Mouse (Mus musculus): ENCODE results near the gene 1700003E16Rik. TPM values are rescaled to one million over a fixed set of nuclear protein-coding genes. Genes with fewer than 3 reads are reported as not detected.
A peak's percentile ranks its signal among the peaks of the same experiment; 100 is the strongest.

Gene 1700003E16Rik
- total RNA-seq (2021): under 1 TPM; 0.40 to 0.53 TPM
- long read RNA-seq, experiment 1: 0 reads
- long read RNA-seq, experiment 2, partial matches to known transcripts: 0 of 2 reads
- long read RNA-seq, experiment 2, other reads (novel, unspliced or antisense): 2 of 2 reads

DNA sequence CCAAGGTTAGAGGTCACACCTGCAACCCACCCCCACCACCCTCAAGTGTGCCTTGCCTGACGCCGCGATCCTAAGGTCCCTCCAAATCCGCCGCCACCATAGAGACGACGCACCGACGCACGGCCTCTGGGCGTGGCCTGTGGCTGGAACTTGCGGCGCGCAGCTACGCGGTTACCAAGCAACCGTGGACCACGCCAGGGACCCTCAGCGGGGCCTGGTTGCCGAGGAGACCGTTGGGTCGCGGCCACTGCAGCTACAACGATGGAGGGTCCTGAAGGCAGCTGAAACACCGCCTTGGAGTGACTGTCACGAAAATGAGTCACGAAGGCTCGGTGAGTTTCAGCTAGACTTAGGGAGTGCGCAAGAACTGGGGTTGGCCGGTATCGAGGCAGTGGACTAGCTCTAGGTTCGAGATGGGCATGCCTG, at the start of gene 1700003E16Rik, which contains the start of gene Wdr54:
Gene 1700003E16Rik (plus strand): TSS at position 146 of the 426 bp plus-strand sequence.
Gene Wdr54 (minus strand): TSS at position 139 of the 426 bp plus-strand sequence.
- no peak for DNase-seq (ENCODE audit: low spot score in 2 of 2)

DNA sequence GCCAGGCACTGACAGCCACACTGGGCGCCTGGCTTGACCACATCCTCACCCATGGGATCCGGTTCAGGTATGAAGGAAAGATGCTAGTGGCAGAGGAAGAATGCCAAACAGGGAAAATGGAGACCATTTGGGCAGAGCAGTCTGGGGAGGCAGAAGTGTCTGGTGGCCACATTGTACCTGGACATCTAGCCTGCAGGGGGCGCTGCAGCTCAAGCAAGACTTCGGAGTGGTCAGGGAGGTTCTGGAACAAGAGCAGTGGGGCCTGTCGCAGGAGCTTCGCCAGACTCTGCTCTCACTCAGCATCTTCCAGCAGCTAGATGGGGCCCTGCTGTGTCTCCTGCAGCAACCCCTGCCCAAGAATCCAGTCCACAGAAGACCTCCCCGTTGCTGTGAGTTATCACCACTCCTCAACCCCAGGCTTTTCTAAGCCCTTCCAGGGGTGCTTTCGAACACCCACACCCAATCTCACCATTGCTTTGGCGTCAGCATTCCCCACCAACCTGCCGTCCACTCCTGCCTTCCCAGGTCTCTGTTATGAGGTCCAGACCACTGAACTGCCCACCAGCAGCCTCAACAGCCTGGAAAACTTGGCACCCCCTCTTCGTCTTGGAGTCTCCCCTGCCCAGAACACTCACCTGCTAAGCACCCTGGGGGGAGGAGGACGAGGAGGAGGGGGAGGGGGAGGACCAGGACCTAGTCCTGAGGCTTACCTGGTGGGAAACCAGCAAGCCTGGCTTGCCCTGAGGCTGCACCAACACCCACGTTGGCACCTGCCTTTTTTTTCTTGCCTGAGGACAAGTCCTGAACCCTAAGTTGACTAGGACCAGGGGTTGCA, 48.4 kb upstream of the 1700003E16Rik start:
- DNase-seq (ENCODE audit: low spot score in 2 of 2): peak; percentile 66 to 81

DNA sequence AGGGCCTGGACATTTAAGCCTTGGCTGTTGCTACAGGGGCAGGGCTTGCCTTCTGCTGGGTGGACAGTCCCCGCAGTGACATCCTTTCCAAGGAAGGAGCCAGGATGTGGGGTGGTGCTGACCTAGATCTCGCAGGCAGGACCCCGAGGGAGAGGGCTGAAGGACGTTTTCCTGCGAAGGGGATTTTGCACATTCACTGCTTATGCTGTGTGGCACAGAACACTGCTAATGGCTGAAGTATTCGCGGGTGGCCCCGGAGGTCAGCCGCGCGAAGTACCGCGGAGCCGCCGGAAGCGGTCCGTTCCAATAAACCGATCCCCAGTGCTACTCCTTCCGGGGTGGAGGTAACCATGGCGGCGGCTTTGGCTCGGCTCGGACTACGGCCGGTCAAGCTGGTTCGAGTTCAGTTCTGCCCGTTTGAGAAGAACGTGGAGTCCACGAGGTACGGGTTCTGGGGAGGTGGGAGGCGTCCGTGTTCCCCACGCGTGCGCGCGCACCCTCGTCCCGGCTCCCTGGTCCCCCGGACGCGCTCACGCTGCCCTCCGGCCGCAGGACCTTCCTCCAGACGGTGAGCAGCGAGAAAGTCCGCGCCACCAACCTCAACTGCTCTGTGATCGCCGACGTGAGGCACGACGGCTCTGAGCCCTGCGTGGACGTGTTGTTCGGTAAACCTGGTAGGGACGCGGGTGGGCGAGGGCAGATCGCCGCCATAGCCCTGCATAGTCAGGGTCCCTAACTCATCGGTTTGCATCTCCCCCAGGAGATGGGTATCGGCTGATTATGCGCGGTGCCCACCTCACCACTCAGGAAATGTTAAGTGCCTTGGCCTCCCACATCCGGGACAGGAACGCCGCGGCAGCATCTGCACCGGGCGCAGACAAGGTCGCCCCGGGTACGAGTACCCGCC, 47.2 kb upstream of the 1700003E16Rik start, which contains the start of gene Mrpl53:
Gene Mrpl53 (plus strand): TSS at position 279 of the 907 bp plus-strand sequence.
- peak; percentile 66 to 73 for DNase-seq (ENCODE audit: low spot score in 2 of 2)

DNA sequence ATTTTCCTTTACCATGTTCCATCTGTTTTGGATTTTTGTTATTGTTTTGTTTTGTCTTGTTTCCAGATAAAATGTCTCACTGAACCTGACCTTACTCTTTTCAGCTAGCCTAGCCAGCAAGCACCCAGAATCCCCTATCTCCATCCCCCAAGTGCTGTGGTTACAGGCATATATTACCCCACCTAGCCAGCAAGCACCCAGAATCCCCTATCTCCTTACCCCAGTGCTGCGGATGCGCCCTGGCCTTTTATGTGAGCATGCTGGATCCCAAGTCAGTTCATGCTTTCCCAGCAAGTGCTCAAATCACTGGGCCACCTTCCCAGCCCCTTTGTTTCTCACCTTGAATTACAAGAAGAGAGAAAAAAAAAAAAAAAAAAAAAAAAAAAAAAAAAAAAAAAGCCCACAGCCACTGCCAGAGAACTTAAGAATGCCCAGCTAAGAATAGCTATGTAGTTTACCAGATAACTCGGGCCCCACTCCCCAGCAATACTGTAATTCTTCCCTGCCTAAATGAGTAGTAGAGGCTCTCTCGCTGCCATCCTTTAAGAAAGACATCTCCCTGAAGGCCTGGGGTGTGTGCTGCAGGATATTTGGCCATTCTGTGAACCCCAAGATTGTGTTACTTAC, 44.6 kb upstream of the 1700003E16Rik start:
- no peak for DNase-seq (ENCODE audit: low spot score in 2 of 2)

DNA sequence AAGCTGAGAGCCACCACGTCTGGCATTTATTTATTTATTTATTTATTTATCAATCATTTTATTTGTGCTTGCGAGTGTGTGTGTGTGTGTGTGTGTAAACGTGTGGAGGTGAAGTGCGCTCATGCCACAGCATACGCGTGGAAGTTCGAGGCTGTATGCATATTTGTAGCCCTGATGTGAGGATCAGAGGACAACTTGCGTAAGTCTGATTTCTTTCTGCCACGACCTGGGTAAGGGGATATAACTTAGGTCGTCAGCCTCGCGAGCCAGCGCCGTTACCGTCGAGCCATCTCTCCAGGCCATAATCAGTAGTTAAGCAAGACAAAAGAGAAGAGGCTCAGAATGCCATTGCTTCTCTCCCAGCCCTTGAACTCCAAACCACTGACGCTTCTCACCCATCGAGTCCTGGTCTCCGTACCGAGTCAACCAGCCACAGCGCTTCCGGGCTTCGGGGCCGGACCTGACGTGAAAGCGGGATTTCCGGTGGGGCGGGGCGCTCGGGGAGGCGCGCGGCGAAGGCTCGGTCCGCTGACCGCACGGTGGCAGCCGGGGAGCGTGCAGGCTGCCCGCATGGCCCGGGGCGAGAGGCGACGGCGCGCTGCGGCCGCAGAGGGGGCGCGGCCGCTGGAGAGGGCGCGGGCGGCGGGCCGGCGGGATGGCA, 41.1 kb upstream of the 1700003E16Rik start, which contains the start of gene Mogs:
Gene Mogs (plus strand): TSS at position 486 of the 661 bp plus-strand sequence.
- DNase-seq (ENCODE audit: low spot score in 2 of 2): peak; percentile 89 to 93

DNA sequence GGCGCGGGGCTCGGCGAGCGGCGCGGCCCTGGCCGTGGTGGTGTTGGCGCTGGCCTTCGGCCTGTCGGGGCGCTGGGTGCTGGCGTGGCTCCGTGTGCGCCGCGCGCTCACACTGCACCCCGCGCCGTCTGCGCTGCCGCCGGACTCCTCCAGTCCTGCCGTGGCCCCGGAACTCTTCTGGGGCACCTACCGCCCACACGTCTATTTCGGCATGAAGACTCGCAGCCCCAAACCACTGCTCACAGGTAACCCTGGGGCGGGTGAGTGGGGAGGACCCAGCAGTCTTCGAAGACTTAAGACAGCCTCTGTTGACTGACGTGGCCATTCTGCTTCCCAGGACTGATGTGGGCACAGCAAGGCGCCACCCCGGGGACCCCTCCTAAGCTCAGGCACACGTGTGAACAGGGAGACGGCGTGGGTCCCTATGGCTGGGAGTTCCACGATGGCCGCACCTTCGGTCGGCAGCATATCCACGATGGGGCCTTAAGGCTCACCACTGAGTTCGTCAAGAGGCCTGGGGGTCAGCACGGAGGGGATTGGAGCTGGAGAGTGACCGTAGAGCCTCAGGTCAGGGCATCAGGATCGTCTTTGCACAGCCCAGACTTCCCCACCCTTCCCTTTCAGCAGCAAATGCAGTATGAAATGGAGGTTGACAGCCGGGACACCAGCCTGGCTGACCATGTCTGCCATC, 40.4 kb upstream of the 1700003E16Rik start:
- no peak for DNase-seq (ENCODE audit: low spot score in 2 of 2)

DNA sequence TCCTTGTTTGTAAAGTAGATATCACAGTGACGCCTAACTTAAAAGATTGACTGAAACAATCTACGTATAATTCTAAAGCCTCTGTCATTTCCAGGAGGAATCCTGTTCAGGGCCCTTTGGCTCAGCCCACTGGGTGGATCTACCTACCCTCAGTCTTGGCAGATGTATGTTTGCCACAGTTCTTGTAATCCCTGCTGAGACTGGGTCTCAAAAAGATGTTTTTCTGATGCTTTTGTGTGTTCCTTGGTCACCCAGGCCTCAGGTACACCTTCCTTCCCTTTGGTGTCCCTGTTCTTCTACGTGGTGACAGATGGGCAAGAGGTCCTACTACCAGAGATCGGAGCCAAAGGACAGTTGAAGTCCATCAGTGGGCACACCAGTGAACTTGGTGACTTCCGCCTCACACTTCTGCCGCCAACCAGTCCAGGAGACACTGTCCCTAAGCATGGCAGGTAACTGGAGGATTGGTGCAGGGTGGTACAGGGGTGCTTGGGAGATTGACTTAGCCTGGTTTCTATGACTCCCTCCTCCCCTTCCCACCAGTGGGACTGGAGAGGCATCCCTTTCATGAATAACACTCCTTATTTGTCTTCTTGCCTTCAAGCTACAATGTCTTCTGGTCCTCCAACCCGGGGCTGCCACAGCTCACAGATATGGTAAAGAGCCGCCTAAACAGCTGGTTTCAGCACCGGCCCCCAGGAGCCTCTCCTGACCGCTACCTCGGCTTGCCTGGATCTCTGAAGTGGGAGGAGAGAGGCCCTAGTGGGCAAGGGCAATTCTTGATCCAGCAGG, 39.6 kb upstream of the 1700003E16Rik start:
- DNase-seq (ENCODE audit: low spot score in 2 of 2): no peak

DNA sequence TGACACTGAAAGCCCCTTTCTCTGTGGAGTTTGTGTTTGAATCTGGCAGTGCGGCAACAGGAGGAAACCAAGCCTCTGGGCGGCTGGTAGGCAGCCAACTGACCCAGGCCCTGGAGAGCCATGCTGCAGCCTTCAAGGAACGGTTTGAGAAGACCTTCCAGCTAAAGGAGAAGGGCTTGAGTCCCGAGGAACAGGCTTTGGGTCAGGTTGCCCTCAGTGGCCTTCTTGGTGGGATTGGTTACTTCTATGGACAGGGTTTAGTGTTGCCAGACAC, 39.1 kb upstream of the 1700003E16Rik start:
- no peak for DNase-seq (ENCODE audit: low spot score in 2 of 2)

DNA sequence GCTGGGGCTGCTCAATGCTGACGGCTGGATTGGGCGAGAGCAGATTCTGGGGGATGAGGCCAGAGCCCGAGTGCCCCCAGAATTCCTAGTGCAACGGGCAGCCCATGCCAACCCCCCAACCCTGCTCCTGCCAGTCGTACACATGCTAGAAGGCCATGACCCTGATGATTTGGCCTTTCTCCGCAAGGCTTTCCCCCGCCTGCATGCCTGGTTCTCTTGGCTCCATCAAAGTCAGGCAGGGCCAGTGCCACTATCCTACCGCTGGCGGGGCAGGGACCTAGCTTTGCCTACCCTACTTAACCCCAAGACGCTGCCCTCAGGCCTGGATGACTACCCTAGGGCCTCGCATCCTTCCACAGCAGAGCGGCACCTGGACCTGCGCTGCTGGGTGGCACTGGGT, 38.6 kb upstream of the 1700003E16Rik start:
- no peak for DNase-seq (ENCODE audit: low spot score in 2 of 2)

DNA sequence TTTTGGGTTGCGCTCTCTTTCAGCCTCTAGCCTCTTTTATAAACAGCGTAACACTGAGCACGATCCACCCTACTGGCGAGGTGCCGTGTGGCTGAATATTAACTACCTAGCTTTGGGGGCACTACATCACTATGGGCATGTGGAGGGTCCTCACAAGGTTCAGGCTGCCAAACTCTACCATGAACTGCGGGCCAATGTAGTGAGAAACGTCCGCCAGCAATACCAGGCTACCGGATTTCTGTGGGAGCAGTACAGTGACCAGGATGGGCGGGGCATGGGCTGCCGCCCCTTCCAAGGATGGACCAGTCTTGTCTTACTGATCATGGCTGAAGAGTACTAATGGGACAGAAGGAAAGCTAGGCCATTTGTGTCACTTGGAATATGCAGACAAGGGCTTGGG, 37.8 kb upstream of the 1700003E16Rik start:
- no peak for DNase-seq (ENCODE audit: low spot score in 2 of 2)

DNA sequence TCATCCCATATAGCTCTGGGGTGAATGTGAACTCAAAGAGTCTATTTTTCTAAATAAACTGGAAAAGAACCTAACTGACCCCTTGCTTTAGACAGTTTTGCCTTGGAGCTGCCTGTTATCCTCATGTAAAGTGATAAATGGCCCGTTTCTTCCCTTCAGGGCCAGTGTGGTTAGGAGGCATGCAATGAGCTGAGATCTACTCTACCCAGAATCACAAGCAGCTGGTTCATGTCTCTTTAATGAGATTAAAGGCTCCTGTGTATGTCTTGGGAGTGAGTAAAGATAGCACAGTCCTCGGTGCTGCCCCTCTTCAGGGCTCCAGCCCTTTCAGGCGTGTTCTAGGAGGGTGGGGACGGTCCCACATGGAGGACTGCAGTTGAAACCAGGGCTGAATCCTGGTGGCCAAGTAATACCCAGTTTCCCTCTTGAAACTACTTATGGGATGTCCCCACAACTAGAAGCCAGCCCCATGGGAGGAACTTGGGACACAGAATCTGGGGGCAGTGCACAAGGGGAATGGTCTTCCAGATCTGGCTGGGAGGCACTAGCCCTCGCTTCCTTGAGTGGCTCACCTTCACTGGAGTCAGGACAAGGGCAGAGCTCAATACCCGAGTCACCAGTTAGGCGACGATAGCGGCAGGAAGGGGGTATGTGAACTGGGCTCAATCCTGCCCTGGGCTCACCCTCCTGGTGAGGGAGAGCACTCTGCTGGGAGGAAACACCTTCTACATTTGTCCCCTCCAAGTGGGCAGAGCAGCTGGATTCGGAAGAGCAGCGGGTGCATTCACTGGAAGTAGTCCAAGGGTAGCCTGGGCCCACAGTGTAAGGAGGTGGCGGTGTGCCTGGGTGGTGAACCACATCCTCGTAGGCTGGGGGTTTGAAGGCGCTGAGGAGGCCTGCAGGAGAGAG, 37.1 kb upstream of the 1700003E16Rik start:
- DNase-seq (ENCODE audit: low spot score in 2 of 2): no peak

DNA sequence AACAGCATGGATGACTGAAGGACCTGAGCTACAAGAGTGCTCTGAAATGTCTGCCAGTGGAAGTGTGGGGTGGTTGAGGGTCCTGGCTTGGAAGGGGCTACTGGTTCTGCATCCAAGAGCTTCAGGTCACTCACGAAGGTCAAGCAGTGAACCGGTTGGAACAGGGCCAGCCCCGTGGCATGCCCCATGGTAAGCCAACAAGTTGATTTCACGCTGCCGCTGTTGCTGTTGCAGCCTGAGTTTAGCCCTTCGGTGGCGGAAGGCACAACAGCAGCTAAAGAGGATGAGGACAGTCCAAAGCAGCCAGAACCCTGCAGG, 36.5 kb upstream of the 1700003E16Rik start:
- no peak for DNase-seq (ENCODE audit: low spot score in 2 of 2)

DNA sequence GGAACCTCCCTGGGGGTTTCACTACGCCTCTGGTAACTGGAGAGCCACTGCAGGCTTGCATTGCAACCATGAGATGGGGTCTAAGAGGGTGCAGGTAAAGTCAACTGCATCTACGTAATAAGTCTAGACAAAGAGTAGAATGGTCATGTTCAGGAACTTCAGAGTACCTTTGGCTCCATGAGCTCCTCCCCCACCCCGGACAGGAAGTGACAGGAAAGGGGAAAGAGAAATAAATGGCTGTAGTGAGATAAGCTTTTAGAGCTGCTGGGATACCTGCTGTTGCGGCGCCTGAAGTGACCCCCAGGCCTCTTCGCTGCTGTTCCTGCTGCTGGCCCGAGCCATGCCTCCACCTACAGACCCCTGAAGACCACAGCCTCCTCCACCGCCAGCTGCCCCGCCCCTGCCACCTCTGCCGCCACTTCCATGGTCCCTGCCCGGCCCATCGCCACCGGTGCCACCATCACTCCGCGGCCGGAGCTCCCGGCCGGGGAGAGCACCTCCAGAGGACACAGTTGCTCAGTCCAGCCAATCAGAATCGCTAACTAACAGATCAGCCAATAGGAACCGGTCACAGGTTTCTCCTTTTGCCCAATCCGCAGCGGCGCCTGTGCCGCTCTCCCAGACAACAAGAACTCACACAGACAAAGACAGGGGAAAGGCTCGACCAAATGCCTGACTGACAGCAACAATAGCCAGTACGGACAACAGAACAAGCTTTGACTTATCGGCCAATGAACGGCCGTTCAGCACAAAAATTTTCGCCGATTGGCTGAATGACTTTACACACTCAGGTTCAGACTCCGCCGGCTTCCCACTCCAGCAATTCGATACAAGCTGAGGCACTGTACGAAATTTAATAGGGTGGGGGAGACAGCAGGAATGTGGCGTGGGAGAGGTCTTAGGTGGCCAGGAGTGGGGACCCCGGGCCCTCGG, 35.0 kb upstream of the 1700003E16Rik start, which contains the start of gene Wbp1:
Gene Wbp1 (minus strand): TSS at position 630 of the 933 bp plus-strand sequence.
- peak; percentile 74 to 90 for DNase-seq (ENCODE audit: low spot score in 2 of 2)

DNA sequence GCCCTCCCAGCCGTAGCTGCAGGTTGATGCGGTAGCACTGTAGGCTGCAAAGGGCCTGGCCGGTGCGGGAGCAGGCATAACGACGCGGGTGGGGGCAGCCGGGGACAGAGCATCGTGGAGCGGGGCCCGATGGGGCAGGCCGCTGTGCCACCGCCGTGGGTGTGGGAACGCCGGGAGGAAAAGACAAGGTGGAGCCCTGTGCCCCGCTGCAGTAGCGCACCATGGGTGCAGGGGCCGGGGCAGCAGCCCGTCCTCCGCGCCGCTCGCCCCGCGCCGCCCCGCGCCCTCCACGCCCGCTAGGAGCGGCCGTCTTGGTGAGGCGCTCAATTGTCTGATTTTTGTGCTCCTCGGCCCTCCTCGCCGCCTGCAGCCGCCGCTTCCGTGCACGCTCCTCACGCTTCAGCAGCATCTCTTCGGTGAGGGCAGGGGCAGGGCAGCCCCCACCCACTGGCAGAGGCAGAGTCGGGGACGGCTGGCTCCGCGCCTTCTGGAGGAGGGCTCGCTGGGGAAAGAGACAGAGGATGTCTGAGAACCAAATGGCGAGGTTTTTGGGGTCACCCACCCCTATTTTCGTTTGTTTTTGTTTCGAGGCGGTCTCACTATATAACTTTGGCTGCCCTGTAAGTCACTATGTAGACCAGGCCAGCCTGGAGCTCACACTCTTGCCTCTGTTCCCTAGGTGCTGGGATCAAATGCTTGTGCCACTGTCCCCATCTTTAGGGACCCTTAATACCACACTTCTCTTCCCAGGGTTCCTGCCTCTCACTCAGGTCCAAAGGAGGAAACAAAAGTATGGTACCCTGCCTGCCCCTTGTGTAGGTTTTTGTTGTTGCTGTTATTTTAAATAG, 34.1 kb upstream of the 1700003E16Rik start:
- DNase-seq (ENCODE audit: low spot score in 2 of 2): no peak

DNA sequence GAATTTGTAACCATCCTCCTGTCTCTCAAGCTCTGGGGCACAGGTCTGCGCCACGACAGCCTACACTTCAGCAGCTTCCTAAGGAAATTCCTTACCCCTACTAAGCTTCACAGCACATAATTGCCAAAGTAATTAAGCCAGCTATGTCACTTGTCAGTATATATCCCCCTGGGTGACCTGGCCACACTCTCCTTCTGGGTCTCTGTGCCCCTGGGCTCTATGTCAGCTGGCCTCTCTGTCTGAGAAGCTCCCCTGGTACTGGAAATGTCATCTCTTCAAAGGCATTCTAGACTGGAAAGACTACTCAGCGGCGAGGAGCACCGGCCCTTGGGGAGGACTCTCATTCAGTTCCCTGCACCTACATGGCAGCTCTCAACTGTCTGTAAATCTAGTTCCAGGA, 33.2 kb upstream of the 1700003E16Rik start:
- no peak for DNase-seq (ENCODE audit: low spot score in 2 of 2)

DNA sequence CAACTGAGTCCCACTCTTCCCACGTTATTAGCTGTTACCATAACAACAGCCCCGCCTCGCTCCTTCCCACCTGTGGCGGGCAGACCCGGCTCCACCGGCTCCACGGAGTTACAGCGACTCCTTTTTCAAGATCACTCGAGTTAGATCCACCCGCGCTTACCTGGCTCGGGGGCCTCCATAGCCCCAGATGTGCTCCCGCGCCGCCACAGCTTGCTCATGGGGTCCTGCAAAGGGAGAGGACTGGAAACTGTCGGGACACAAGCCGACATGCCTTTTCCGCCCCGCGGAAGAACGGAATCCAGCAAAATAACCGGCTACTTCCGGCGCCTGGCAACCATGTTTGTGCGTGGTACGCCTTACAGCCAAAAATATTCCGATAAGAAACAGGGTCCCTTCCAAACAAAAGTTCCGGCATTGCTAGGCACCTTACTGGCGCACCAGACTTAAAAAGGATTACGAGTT, 31.3 kb upstream of the 1700003E16Rik start:
- peak; percentile 72 to 88 for DNase-seq (ENCODE audit: low spot score in 2 of 2)
